Mouse (Mus musculus): ENCODE measurements around the gene Msantd4.
"Not testable (repeated sequence)": the region's sequence is repeated elsewhere in the genome, so short reads cannot be mapped to it uniquely, and the experiment has no call there.

Msantd4 gene

DNA sequence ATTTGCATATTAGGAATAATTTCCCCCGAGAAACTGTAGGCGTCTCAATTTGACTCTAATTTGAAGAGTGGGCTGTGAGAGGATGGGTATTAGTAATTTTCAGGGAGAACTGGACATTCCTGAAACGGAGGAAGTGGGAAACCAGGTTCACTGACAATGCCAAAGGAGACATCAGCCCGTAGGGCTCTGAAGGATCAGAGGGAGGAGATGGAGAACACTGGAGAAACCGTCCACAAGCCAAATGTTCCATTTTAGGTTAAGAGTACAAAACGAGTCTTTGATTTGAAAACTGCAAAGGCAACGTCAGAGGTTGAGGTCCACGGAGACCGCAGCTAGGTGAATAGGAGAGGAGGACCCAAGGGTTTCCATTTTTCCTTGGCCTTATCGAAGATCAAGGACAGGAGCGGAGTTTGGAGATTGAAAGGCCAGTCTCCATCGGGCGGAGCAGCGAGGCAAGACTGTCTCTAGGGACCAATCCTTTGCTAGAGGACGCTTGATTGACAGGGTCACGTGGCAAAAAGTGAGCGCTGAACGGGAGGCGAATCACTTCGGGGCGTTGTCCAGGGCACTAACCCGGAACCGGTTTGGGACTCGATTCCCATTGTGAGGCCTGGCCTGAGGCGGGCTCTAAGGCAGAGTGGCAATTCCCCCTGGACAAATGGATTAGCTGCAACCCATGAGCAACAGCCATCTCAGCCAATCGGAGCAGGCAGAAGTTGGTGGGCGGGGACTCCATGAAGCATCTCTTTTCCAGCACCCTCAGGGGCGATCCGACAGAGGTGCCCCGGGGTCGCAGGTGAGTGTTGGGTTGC lies at the start of gene Msantd4:
Msantd4 (plus strand) TSS at position 735 of the 812 bp plus-strand sequence.
- peak; percentile 93 for DNase-seq

- DNase-seq = no peak
Measured at GRCm38 (mm10) chr9:4353163-4353562, 23.2 kb upstream of the Msantd4 start.

DNA sequence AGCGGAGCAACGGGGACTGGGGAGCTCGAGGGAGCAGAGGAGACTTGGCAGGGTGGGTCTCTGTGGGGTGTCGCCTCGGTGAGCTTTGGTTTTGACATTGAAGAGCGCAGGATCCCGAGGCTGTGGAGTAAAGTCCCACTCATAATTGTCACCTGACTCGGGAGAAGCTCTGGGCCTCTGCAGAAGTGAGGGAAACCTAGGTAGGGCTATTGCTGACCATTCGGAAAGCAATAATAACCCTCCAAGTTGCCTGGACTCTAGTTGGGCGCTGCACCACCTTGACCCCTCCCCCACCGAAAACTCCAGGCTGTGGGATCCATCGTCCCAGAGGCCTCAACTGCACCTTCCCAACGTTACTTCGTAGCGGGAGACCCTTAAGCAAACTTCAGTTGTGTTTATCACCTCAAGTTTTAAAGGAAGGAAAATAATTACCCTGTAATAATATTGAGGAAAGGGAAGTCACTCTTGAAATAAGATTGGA lies 318 bp downstream of the Msantd4 start:
- DNase-seq = peak; percentile 23

- DNase-seq = not testable (repeated sequence)
Measured at GRCm38 (mm10) chr9:4400801-4401200, 24.4 kb downstream of the Msantd4 start.
